Mouse (Mus musculus) granulocyte monocyte progenitor cell, adult 5-6 weeks (primary cell): ENCODE data around the gene Nmrk2. TPM values are rescaled to one million over a fixed set of nuclear protein-coding genes. Genes with fewer than 3 reads are reported as not detected.
"Not testable (repeated sequence)": the region's sequence is repeated elsewhere in the genome, so short reads cannot be mapped to it uniquely, and the experiment has no call there.

ENCODE experiments used
- ATAC-seq: replicated peaks from 2 replicates; pipeline ENCODE4 v1.8.0; 2016; ENCODE audit warnings: mild to moderate bottlenecking, moderate TSS enrichment, inconsistent platforms; ENCODE audit not compliant: poor library complexity, severe bottlenecking
- total RNA-seq, 2 experiments: library from RNA; stranded (forward) in 1 of 2; stranded (reverse) in 1 of 2; fragments of 200-712, 200-1000 nt in 1 of 2; fragments of >200 nt in 1 of 2; fragmentation: Nextera tagmentation in 1 of 2; gene quantifications; 2 replicates each; pipeline ENCODE4 v1.2.3; 2014 to 2017

Nmrk2 gene
- total RNA-seq (2014; fragmentation: Nextera tagmentation), result not detected in 2 replicates
- not detected in 2 replicates for total RNA-seq (2017)

- ATAC-seq, result no peak
Observed at GRCm38 (mm10) chr10:81201807-81202758, at the start of gene Nmrk2. TSS of gene Nmrk2 (minus strand) at chr10:81202051.

GRCm38 (mm10) chr10:81249442-81249841, 47.6 kb upstream of the Nmrk2 start:
- no peak for ATAC-seq

- ATAC-seq, result no peak
Observed at GRCm38 (mm10) chr10:81247804-81248203, 46.0 kb upstream of the Nmrk2 start.

- no peak for ATAC-seq
Observed at GRCm38 (mm10) chr10:81245166-81245565, 43.3 kb upstream of the Nmrk2 start.

- ATAC-seq, result peak; percentile 97
Observed at GRCm38 (mm10) chr10:81244595-81244994, 42.7 kb upstream of the Nmrk2 start.

GRCm38 (mm10) chr10:81244146-81244545, 42.3 kb upstream of the Nmrk2 start:
- no peak; the same call in 1 of the 2 replicates for ATAC-seq

- no peak for ATAC-seq
Observed at GRCm38 (mm10) chr10:81242021-81242420, 40.2 kb upstream of the Nmrk2 start.

GRCm38 (mm10) chr10:81240876-81241275, 39.0 kb upstream of the Nmrk2 start:
- peak; percentile 39; the same call in 1 of the 2 replicates for ATAC-seq

GRCm38 (mm10) chr10:81238618-81239017, 36.8 kb upstream of the Nmrk2 start:
- ATAC-seq, result no peak

- ATAC-seq, result no peak
Observed at GRCm38 (mm10) chr10:81236471-81237268, 34.8 kb upstream of the Nmrk2 start.

- ATAC-seq, result no peak
Observed at GRCm38 (mm10) chr10:81234206-81234605, 32.4 kb upstream of the Nmrk2 start.

- ATAC-seq, result 0 out of 2 replicates have a peak, but pooled peaks have one; percentile 1
Observed at GRCm38 (mm10) chr10:81233226-81233585, 31.4 kb upstream of the Nmrk2 start.

GRCm38 (mm10) chr10:81232580-81233225, 30.9 kb upstream of the Nmrk2 start, which contains the start of gene Zfr2:
TSS of gene Zfr2 (plus strand) at chr10:81233155.
- ATAC-seq, result peak; percentile 92

GRCm38 (mm10) chr10:81231436-81231835, 29.6 kb upstream of the Nmrk2 start:
- ATAC-seq, result no peak

GRCm38 (mm10) chr10:81230438-81231332, 28.8 kb upstream of the Nmrk2 start, which contains the start of gene Atcay:
TSS of gene Atcay (minus strand) at chr10:81230833.
- no peak for ATAC-seq

GRCm38 (mm10) chr10:81229735-81230437, 28.0 kb upstream of the Nmrk2 start:
- ATAC-seq, result no peak

GRCm38 (mm10) chr10:81223731-81224130, 21.9 kb upstream of the Nmrk2 start:
- ATAC-seq, result not testable (repeated sequence)

GRCm38 (mm10) chr10:81221402-81222015, 19.7 kb upstream of the Nmrk2 start:
- peak; percentile 82 for ATAC-seq
